Mouse (Mus musculus): ENCODE measurements around the gene Lrrn2. TPM values are rescaled to one million over a fixed set of nuclear protein-coding genes. Genes with fewer than 3 reads are reported as not detected.
A peak's percentile ranks its signal among the peaks of the same experiment; 100 is the strongest.
"Not testable (repeated sequence)": the region's sequence is repeated elsewhere in the genome, so short reads cannot be mapped to it uniquely, and the experiment has no call there.

Gene Lrrn2
- polyA plus RNA-seq, 1 experiment from 2014 or later, result 38.4 TPM

- Histone ChIP-seq H3K9me3 (ENCODE audit: control insufficient read depth, low read length) (no peaks in the 10 kb centered on the region), H3K4me2 (ENCODE audit: low read depth, low read length) (no peak overlapping the region), H3K27me3 (ENCODE audit: control insufficient read depth, insufficient read depth, low read length) (no peaks in the 10 kb centered on the region), H3K36me3 (ENCODE audit: control insufficient read depth, insufficient read depth, low read length) (no peaks in the 10 kb centered on the region), H3K27ac (ENCODE audit: low read depth, low read length) (no peak overlapping the region), H3K9ac (replicated peaks; ENCODE audit: low read depth, low read length) (no peak overlapping the region), H3K4me1 (ENCODE audit: control insufficient read depth, insufficient read depth, low read length) (no peaks in the 10 kb centered on the region), H3K4me3 (ENCODE audit: low read depth, low read length) (no peak overlapping the region)
- WGBS, result 85% methylated on average over 4 of the region's 4 CpGs
- no peak for ATAC-seq (ENCODE audit: low read depth)
Observed at GRCm38 (mm10) chr1:132964691-132965090, 84.6 kb downstream of the Lrrn2 start.

- WGBS, result 29% methylated on average over 6 of the region's 6 CpGs
Observed at GRCm38 (mm10) chr1:132968659-132969058, 88.6 kb downstream of the Lrrn2 start.

GRCm38 (mm10) chr1:132977402-132977801, 97.3 kb downstream of the Lrrn2 start:
- Histone ChIP-seq H3K4me3 (ENCODE audit: low read depth, low read length) (no peak overlapping the region), H3K27ac (ENCODE audit: low read depth, low read length) (no peak overlapping the region), H3K4me1 (ENCODE audit: control insufficient read depth, insufficient read depth, low read length) (no peaks in the 10 kb centered on the region), H3K27me3 (ENCODE audit: control insufficient read depth, insufficient read depth, low read length) (no peaks in the 10 kb centered on the region), H3K9me3 (ENCODE audit: control insufficient read depth, low read length) (no peaks in the 10 kb centered on the region), H3K4me2 (ENCODE audit: low read depth, low read length) (no peak overlapping the region), H3K9ac (replicated peaks; ENCODE audit: low read depth, low read length) (no peak overlapping the region), H3K36me3 (ENCODE audit: control insufficient read depth, insufficient read depth, low read length) (peaks cover 4% of the 10 kb centered on the region; the same call in 1 of the 2 replicates)
- no peak for ATAC-seq (ENCODE audit: low read depth)
- WGBS, result 88% methylated on average over 1 of the region's 1 CpGs

More at GRCm38 (mm10) chr1:132968659-132969058, 88.6 kb downstream of the Lrrn2 start:
- H3K27ac ChIP-seq (ENCODE audit: low read depth, low read length), result no peak overlapping the region
- no peaks in the 10 kb centered on the region for H3K27me3 ChIP-seq (ENCODE audit: control insufficient read depth, insufficient read depth, low read length)
- no peaks in the 10 kb centered on the region for H3K4me1 ChIP-seq (ENCODE audit: control insufficient read depth, insufficient read depth, low read length)
- H3K4me2 ChIP-seq (ENCODE audit: low read depth, low read length), result no peak overlapping the region
- ATAC-seq (ENCODE audit: low read depth), result no peak
- no peak overlapping the region for H3K4me3 ChIP-seq (ENCODE audit: low read depth, low read length)
- no peak overlapping the region for H3K9ac ChIP-seq (replicated peaks; ENCODE audit: low read depth, low read length)
- H3K36me3 ChIP-seq (ENCODE audit: control insufficient read depth, insufficient read depth, low read length), result no peaks in the 10 kb centered on the region
- no peaks in the 10 kb centered on the region for H3K9me3 ChIP-seq (ENCODE audit: control insufficient read depth, low read length)

GRCm38 (mm10) chr1:132981232-132981631, 101.2 kb downstream of the Lrrn2 start:
- Histone ChIP-seq H3K4me1 (ENCODE audit: control insufficient read depth, insufficient read depth, low read length) (no peaks in the 10 kb centered on the region), H3K27ac (ENCODE audit: low read depth, low read length) (no peak overlapping the region), H3K27me3 (ENCODE audit: control insufficient read depth, insufficient read depth, low read length) (no peaks in the 10 kb centered on the region), H3K36me3 (ENCODE audit: control insufficient read depth, insufficient read depth, low read length) (peaks cover 15% of the 10 kb centered on the region; the same call in 1 of the 2 replicates), H3K9ac (replicated peaks; ENCODE audit: low read depth, low read length) (no peak overlapping the region), H3K4me3 (ENCODE audit: low read depth, low read length) (no peak overlapping the region), H3K9me3 (ENCODE audit: control insufficient read depth, low read length) (no peaks in the 10 kb centered on the region), H3K4me2 (ENCODE audit: low read depth, low read length) (no peak overlapping the region)
- 96% methylated on average over 6 of the region's 6 CpGs for WGBS
- no peak for ATAC-seq (ENCODE audit: low read depth)

- H3K4me3 ChIP-seq (ENCODE audit: low read depth, low read length), result no peak overlapping the region
- H3K27ac ChIP-seq (ENCODE audit: low read depth, low read length), result no peak overlapping the region
- no peaks in the 10 kb centered on the region for H3K4me1 ChIP-seq (ENCODE audit: control insufficient read depth, insufficient read depth, low read length)
- H3K36me3 ChIP-seq (ENCODE audit: control insufficient read depth, insufficient read depth, low read length), result peaks cover 17% of the 10 kb centered on the region; the same call in 1 of the 2 replicates
- H3K9ac ChIP-seq (replicated peaks; ENCODE audit: low read depth, low read length), result no peak overlapping the region
- peak; percentile 74 for ATAC-seq (ENCODE audit: low read depth)
- 67% methylated on average over 7 of the region's 7 CpGs for WGBS
- no peaks in the 10 kb centered on the region for H3K9me3 ChIP-seq (ENCODE audit: control insufficient read depth, low read length)
- H3K4me2 ChIP-seq (ENCODE audit: low read depth, low read length), result no peak overlapping the region
- no peaks in the 10 kb centered on the region for H3K27me3 ChIP-seq (ENCODE audit: control insufficient read depth, insufficient read depth, low read length)
Observed at GRCm38 (mm10) chr1:132982728-132983127, 102.7 kb downstream of the Lrrn2 start.

- 82% methylated on average over 12 of the region's 12 CpGs for WGBS
- not testable (repeated sequence) for H3K4me3 ChIP-seq (ENCODE audit: low read depth, low read length); H3K27ac ChIP-seq (ENCODE audit: low read depth, low read length); ATAC-seq (ENCODE audit: low read depth); H3K9ac ChIP-seq (replicated peaks; ENCODE audit: low read depth, low read length); H3K4me2 ChIP-seq (ENCODE audit: low read depth, low read length); H3K27me3 ChIP-seq (ENCODE audit: control insufficient read depth, insufficient read depth, low read length); H3K4me1 ChIP-seq (ENCODE audit: control insufficient read depth, insufficient read depth, low read length); H3K9me3 ChIP-seq (ENCODE audit: control insufficient read depth, low read length)
- H3K36me3 ChIP-seq (ENCODE audit: control insufficient read depth, insufficient read depth, low read length), result peaks cover 43% of the 10 kb centered on the region
Observed at GRCm38 (mm10) chr1:132988556-132989459, 108.7 kb downstream of the Lrrn2 start.

Small RNAs within 50 kb of the gene (microRNA-seq; reads per million reads assigned to microRNA genes)
- not detected for gene Gm44300

Other genes starting within 250 kb of the Lrrn2 start
- gene Nfasc, start 138.5 kb upstream of the Lrrn2 start, polyA plus RNA-seq (2014; fragmentation: Nextera tagmentation; extraction: Ambion mirVana), result 40.1 and 44.8 TPM in 2 replicates
- 50.9 and 78.8 TPM in 2 replicates for gene Mdm4, start 150.3 kb downstream of the Lrrn2 start, polyA plus RNA-seq (2014; fragmentation: Nextera tagmentation; extraction: Ambion mirVana)
- 14.2 and 17.2 TPM in 2 replicates for gene Pik3c2b, start 165.4 kb downstream of the Lrrn2 start, polyA plus RNA-seq (2014; fragmentation: Nextera tagmentation; extraction: Ambion mirVana)

Data from neural tube, embryonic 14.5 days (tissue).